Mouse (Mus musculus) hindlimb bud, embryonic 11.5 days (tissue): ENCODE data around the gene Gabrd.

ENCODE experiments used
- DNase-seq: peaks from one replicate; pipeline ENCODE4 v3.0.0-alpha.2; 2012; ENCODE audit warnings: low read depth, low spot score; ENCODE audit errors: extremely low spot score

Gabrd gene

GRCm38 (mm10) chr4:155344716-155345607, 53.0 kb downstream of the Gabrd start:
- no peak for DNase-seq

DNA sequence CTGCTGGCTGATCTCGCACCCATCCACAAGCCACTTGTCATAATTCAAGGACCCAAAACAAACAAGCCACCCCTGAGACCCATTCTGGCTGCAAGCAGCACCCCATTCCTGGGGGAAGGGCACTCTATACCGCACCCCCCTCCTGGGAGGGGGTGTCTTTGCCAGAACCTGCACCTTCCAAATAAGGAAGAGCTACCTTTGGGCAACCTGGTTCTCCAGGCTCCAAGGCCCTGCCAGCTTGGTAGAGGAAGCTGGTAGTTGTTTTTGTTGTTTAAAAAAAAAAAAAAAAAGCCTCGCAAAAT, 53.7 kb downstream of the Gabrd start:
- no peak for DNase-seq

- DNase-seq: no peak
Measured at GRCm38 (mm10) chr4:155343415-155344298, 54.3 kb downstream of the Gabrd start.

DNA sequence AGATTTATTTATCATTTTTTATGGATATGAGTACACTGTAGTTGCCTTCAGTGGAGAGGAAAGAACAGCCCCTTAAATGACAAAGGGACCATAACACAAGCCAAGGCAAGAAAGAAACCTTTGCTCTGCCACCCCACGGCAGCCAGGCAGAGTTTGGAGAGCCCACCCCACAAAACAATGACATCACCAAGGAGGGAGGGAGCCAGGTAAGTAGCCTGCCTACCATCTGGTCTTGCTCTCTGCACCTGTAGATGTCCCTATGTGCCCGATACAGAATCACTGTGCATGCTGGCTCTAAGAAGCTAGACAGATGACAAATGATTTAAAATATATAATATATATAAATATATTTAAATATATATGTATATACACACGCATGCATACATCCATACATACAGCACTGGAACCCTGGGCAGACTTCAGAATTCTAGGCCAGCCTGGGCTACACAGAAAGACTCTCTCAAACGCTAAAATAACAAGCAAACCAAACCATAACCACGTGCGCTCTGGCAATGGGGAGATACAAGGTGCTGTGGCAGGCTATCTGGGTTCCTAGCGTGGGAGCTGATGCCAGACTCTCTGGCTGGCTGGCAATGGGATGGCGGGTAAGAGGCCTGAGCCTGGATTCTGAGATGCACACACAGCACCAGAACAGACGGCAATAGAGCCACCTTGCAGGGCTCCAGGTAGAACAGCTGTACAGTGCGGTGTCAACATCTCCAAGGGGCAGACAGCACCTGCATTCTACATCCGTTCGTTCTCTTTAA, 61.4 kb downstream of the Gabrd start:
- no peak for DNase-seq
